Comparison of ENCODE assay signal across 9 mouse cellular contexts in the genomic region with DNA sequence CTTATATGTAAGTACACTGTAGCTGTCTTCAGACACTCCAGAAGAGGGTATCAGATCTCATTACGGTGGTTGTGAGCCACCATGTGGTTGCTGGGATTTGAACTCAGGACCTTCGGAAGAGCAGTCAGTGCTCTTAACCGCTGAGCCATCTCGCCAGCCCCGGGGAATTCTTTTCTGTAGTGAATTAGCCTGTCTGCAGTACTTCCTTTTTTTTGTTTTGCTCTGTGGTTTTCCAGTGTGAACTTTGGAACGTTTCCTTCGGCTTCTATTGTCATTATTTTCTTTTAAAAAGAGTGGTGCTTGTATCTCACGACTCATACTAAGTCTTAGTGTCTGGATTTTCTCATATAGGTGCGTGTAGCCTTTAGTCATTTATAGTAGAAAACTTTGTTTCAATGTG. TPM values are rescaled to one million over a fixed set of nuclear protein-coding genes. Genes with fewer than 3 reads are reported as not detected.
"Had no signal": no experiment of that assay in that cellular context is flagged by ENCODE, and none has a peak within 500 bp of the region (broad histone marks: within the 10 kb centered on the region; RNA-seq: fewer than 3 reads in every experiment).

No protein-coding gene starts in this region.

RNA-seq across cellular contexts. Expression of gene F13b, which starts 58.4 kb away (rescaled TPM):
- total RNA-seq: neutrophil, adult 5-6 weeks had no signal
- polyA plus RNA-seq: neural tube, embryonic 13.5 days; neural tube, embryonic 14.5 days; neural tube, embryonic 15.5 days; small intestine, adult 2 months; spleen, adult 2 months; stomach, embryonic 14.5 days; thymus, adult 2 months; urinary bladder, adult 2 months had no signal
